Mouse (Mus musculus): Measurements from ENCODE around the gene Asl.

Gene Asl

GRCm38 (mm10) chr5:130029142-130029897 lies at the start of gene Asl, which contains the start of gene Crcp:
TSS of gene Asl (minus strand) at chr5:130029247.
TSS of gene Crcp (plus strand) at chr5:130029290.
- peak; percentile 86 to 96 for DNase-seq (ENCODE audit: inconsistent age in 2 of 2, low spot score in 1 of 2)

- no peak for DNase-seq (ENCODE audit: inconsistent age in 2 of 2, low spot score in 1 of 2)
These were observed 49.7 kb upstream of the Asl start for GRCm38 (mm10) chr5:130078834-130079156.

GRCm38 (mm10) chr5:130078096-130078833 lies 49.2 kb upstream of the Asl start:
- DNase-seq (ENCODE audit: inconsistent age in 2 of 2, low spot score in 1 of 2), result peak; percentile 54 to 84

- peak in 1 of 2 experiments; percentile 45 for DNase-seq (ENCODE audit: inconsistent age in 2 of 2, low spot score in 1 of 2)
These were observed 47.3 kb upstream of the Asl start for GRCm38 (mm10) chr5:130076396-130076795.

- DNase-seq (ENCODE audit: inconsistent age in 2 of 2, low spot score in 1 of 2), result no peak
These were observed 45.4 kb upstream of the Asl start for GRCm38 (mm10) chr5:130074491-130074890.

- DNase-seq (ENCODE audit: inconsistent age in 2 of 2, low spot score in 1 of 2), result no peak
These were observed 44.0 kb upstream of the Asl start, which contains the start of gene Tpst1 for GRCm38 (mm10) chr5:130073026-130073425. TSS of gene Tpst1 (plus strand) at chr5:130073326.

GRCm38 (mm10) chr5:130067841-130068264 lies 38.8 kb upstream of the Asl start:
- no peak for DNase-seq (ENCODE audit: inconsistent age in 2 of 2, low spot score in 1 of 2)

- no peak for DNase-seq (ENCODE audit: inconsistent age in 2 of 2, low spot score in 1 of 2)
These were observed 36.5 kb upstream of the Asl start for GRCm38 (mm10) chr5:130065579-130065978.

- no peak for DNase-seq (ENCODE audit: inconsistent age in 2 of 2, low spot score in 1 of 2)
These were observed 34.7 kb upstream of the Asl start for GRCm38 (mm10) chr5:130063760-130064159.

- DNase-seq (ENCODE audit: inconsistent age in 2 of 2, low spot score in 1 of 2), result peak in 1 of 2 experiments; percentile 28
These were observed 33.0 kb upstream of the Asl start for GRCm38 (mm10) chr5:130062096-130062495.

GRCm38 (mm10) chr5:130060329-130060665 lies 31.2 kb upstream of the Asl start:
- no peak for DNase-seq (ENCODE audit: inconsistent age in 2 of 2, low spot score in 1 of 2)

GRCm38 (mm10) chr5:130059413-130060328 lies 30.6 kb upstream of the Asl start:
- DNase-seq (ENCODE audit: inconsistent age in 2 of 2, low spot score in 1 of 2), result peak; percentile 65 to 77

GRCm38 (mm10) chr5:130056303-130056702 lies 27.3 kb upstream of the Asl start:
- no peak for DNase-seq (ENCODE audit: inconsistent age in 2 of 2, low spot score in 1 of 2)

GRCm38 (mm10) chr5:130055688-130056087 lies 26.6 kb upstream of the Asl start:
- DNase-seq (ENCODE audit: inconsistent age in 2 of 2, low spot score in 1 of 2), result no peak

- no peak for DNase-seq (ENCODE audit: inconsistent age in 2 of 2, low spot score in 1 of 2)
These were observed 23.9 kb upstream of the Asl start for GRCm38 (mm10) chr5:130052955-130053354.

GRCm38 (mm10) chr5:130052510-130052909 lies 23.5 kb upstream of the Asl start:
- DNase-seq (ENCODE audit: inconsistent age in 2 of 2, low spot score in 1 of 2), result no peak

GRCm38 (mm10) chr5:130051073-130051860 lies 22.2 kb upstream of the Asl start:
- no peak for DNase-seq (ENCODE audit: inconsistent age in 2 of 2, low spot score in 1 of 2)

GRCm38 (mm10) chr5:130050416-130050815 lies 21.4 kb upstream of the Asl start:
- peak in 1 of 2 experiments; percentile 18 for DNase-seq (ENCODE audit: inconsistent age in 2 of 2, low spot score in 1 of 2)

GRCm38 (mm10) chr5:130048786-130049520 lies 19.9 kb upstream of the Asl start:
- no peak for DNase-seq (ENCODE audit: inconsistent age in 2 of 2, low spot score in 1 of 2)

- no peak for DNase-seq (ENCODE audit: inconsistent age in 2 of 2, low spot score in 1 of 2)
These were observed 18.0 kb upstream of the Asl start for GRCm38 (mm10) chr5:130047013-130047412.

Data from adrenal gland, adult (tissue).